Mouse (Mus musculus): ENCODE measurements around the gene Slc24a4.

DNA sequence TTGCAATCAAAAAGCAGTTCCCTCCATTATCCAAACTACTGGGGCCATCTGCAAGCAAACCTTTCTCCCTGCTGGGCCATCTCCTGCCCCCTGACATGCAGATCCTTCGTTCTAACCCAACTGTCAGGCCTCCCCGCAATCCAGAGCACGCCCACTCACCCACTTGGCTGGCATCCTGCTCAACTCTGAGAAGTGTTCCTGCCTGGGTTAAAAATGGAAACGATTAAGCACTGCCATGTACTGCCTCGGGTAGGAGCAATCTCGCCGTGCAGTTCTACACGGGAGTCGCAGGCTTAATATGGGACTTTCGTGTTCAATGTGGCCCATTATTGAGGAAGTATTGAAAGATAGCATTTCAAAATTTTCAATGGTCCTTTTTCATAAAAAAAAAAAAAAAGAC is 11.2 kb downstream of the Slc24a4 start:
- TF ChIP-seq CTCF (IDR thresholded peaks at IDR 0.05; ENCODE audit: extremely low read depth, insufficient read depth, low read length), result no peak
- TF ChIP-seq POLR2A (IDR thresholded peaks at IDR 0.05; ENCODE audit: extremely low read depth, insufficient read depth, low read length), result no peak

All from cortical plate, adult 2 months (tissue).